Mouse (Mus musculus) mature B cell (primary cell): Measurements from ENCODE around the gene Hoxc4.

Experiments
- in situ Hi-C: fragments of 300-500 bp; cut with MboI; formaldehyde crosslinking; loops from 2 replicates; pipeline ENCODE4 v1.14.3; 2019

The Hoxc4 gene

GRCm38 (mm10) chr15:102988078-102988477 is 30.7 kb upstream of the Hoxc4 start:
- in situ Hi-C loops = loop anchor here (10.0 to 25.0 kb wide), 2 partner anchors 187 to 324 kb away; partner anchors contain the start of gene Gpr84

GRCm38 (mm10) chr15:102990461-102991397 is 28.0 kb upstream of the Hoxc4 start, which contains the start of gene Hoxc8:
TSS of gene Hoxc8 (plus strand) at chr15:102990607.
- in situ Hi-C loops = loop anchor here (25.0 kb wide), 1 partner anchor 322 kb away; the partner anchor contains the start of gene Gpr84

GRCm38 (mm10) chr15:102991782-102992181 is 27.0 kb upstream of the Hoxc4 start:
- in situ Hi-C loops = loop anchor here (25.0 kb wide), 1 partner anchor 321 kb away; the partner anchor contains the start of gene Gpr84

- in situ Hi-C loops = loop anchor here (25.0 kb wide), 1 partner anchor 320 kb away; the partner anchor contains the start of gene Gpr84
Observed at GRCm38 (mm10) chr15:102992206-102992605, 26.5 kb upstream of the Hoxc4 start.

- in situ Hi-C loops = loop anchor here (25.0 kb wide), 1 partner anchor 319 kb away; the partner anchor contains the start of gene Gpr84
Observed at GRCm38 (mm10) chr15:102992863-102993262, 25.9 kb upstream of the Hoxc4 start.

GRCm38 (mm10) chr15:102996548-102996947 is 22.2 kb upstream of the Hoxc4 start:
- in situ Hi-C loops = loop anchor here (25.0 kb wide), 1 partner anchor 316 kb away; the partner anchor contains the start of gene Gpr84

GRCm38 (mm10) chr15:102997431-102997830 is 21.3 kb upstream of the Hoxc4 start:
- in situ Hi-C loops = loop anchor here (25.0 kb wide), 1 partner anchor 315 kb away; the partner anchor contains the start of gene Gpr84

- in situ Hi-C loops = loop anchor here (25.0 kb wide), 1 partner anchor 314 kb away; the partner anchor contains the start of gene Gpr84
Observed at GRCm38 (mm10) chr15:102997939-102998355, 20.8 kb upstream of the Hoxc4 start, which contains the start of gene Hoxc6. TSS of gene Hoxc6 (plus strand) at chr15:102998257.

- in situ Hi-C loops = loop anchor here (25.0 kb wide), 1 partner anchor 314 kb away; the partner anchor contains the start of gene Gpr84
Observed at GRCm38 (mm10) chr15:102998608-102999182, 20.0 kb upstream of the Hoxc4 start.

- in situ Hi-C loops = loop anchor here (25.0 kb wide), 1 partner anchor 313 kb away; the partner anchor contains the start of gene Gpr84
Observed at GRCm38 (mm10) chr15:102999183-102999831, 19.4 kb upstream of the Hoxc4 start.

GRCm38 (mm10) chr15:102999955-103000354 is 18.8 kb upstream of the Hoxc4 start:
- in situ Hi-C loops = loop anchor here (25.0 kb wide), 1 partner anchor 312 kb away; the partner anchor contains the start of gene Gpr84

GRCm38 (mm10) chr15:103000501-103000901 is 18.2 kb upstream of the Hoxc4 start:
- in situ Hi-C loops = no loop called here

- in situ Hi-C loops = no loop called here
Observed at GRCm38 (mm10) chr15:103001370-103001769, 17.4 kb upstream of the Hoxc4 start.

- in situ Hi-C loops = no loop called here
Observed at GRCm38 (mm10) chr15:103002156-103002555, 16.6 kb upstream of the Hoxc4 start.

- in situ Hi-C loops = no loop called here
Observed at GRCm38 (mm10) chr15:103002821-103003448, 15.8 kb upstream of the Hoxc4 start.

GRCm38 (mm10) chr15:103005308-103005707 is 13.4 kb upstream of the Hoxc4 start:
- in situ Hi-C loops = no loop called here

GRCm38 (mm10) chr15:103005797-103006196 is 12.9 kb upstream of the Hoxc4 start:
- in situ Hi-C loops = no loop called here

GRCm38 (mm10) chr15:103006326-103006725 is 12.4 kb upstream of the Hoxc4 start:
- in situ Hi-C loops = no loop called here

GRCm38 (mm10) chr15:103009265-103010111 is 9.2 kb upstream of the Hoxc4 start:
- in situ Hi-C loops = no loop called here
